Mouse (Mus musculus) left cerebral cortex, postnatal 4 days (tissue): ENCODE measurements around the gene Pdcd1lg2. TPM values are rescaled to one million over a fixed set of nuclear protein-coding genes. Genes with fewer than 3 reads are reported as not detected.

Experiments used
- DNase-seq: peaks from one replicate; pipeline ENCODE4 v3.0.0-alpha.2; 2022
- intact Hi-C: fragments of 180-260 bp; cut with DNase I; formaldehyde crosslinking; loops from one replicate; pipeline ENCODE4 v1.15.1; 2025
- total RNA-seq, 2 experiments: library from RNA; stranded (reverse); gene quantifications; 2 replicates each; pipeline ENCODE4 v1.2.3; 2021

Pdcd1lg2 gene
- total RNA-seq, 2 experiments from 2014 or later = 0.28 TPM; not detected in 1

GRCm38 (mm10) chr19:29463645-29464395 lies 53.1 kb downstream of the Pdcd1lg2 start:
- DNase-seq = no peak
- intact Hi-C loops = no loop called here

- DNase-seq = no peak
- intact Hi-C loops = no loop called here
Observed at GRCm38 (mm10) chr19:29466819-29467218, 56.1 kb downstream of the Pdcd1lg2 start.

GRCm38 (mm10) chr19:29468941-29469685 lies 58.4 kb downstream of the Pdcd1lg2 start:
- DNase-seq = peak; percentile 17
- intact Hi-C loops = no loop called here

GRCm38 (mm10) chr19:29469686-29470254 lies 59.1 kb downstream of the Pdcd1lg2 start:
- no peak for DNase-seq

GRCm38 (mm10) chr19:29470652-29471051 lies 59.9 kb downstream of the Pdcd1lg2 start:
- intact Hi-C loops = no loop called here
- no peak for DNase-seq

More at GRCm38 (mm10) chr19:29469686-29470254, 59.1 kb downstream of the Pdcd1lg2 start:
- intact Hi-C loops = no loop called here

DNA sequence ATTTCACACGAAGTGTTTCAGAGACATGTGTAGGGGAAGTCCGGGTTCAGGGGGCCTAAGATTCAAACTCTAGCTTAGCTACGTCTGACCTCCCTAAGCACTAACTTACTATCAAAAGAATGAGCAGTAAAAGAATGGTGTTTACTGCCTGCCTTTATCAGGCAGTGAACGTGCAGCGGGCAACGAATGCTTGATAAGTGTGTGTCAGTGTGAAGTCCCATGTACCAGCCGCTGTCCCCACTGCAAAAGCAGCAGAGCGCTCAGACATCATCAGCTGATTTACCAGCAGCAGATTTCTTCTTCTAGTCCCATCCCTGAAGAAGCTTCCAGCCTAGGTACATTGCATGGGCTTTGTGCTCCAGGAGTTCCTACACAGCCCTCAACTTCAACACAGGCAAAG lies 61.7 kb downstream of the Pdcd1lg2 start:
- DNase-seq = no peak
- intact Hi-C loops = no loop called here

- no peak for DNase-seq
- intact Hi-C loops = no loop called here
Observed at GRCm38 (mm10) chr19:29472946-29473345, 62.2 kb downstream of the Pdcd1lg2 start.

DNA sequence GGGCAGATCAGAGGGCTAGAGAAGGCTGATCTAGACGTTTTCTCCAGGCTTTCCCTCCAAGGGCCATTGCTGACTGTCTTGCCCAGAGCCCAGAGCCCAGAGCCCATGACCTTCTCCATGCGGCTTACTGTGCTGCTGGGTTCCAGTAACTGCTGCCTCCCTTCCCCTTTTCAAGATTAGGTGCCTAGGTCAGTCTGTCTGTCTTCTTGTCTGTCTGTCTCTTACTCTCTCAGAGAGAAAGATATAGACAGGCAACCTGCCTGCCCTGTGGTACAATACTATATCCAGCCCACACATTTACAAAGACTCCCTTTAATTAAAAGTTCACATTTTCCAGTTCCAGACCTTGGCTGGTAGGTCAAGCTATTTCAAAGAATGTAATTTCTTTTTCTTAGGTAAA lies 64.1 kb downstream of the Pdcd1lg2 start:
- no peak for DNase-seq
- intact Hi-C loops = no loop called here

- DNase-seq = no peak
- intact Hi-C loops = no loop called here
Observed at GRCm38 (mm10) chr19:29475210-29475620, 64.5 kb downstream of the Pdcd1lg2 start.

GRCm38 (mm10) chr19:29478598-29478997 lies 67.9 kb downstream of the Pdcd1lg2 start:
- intact Hi-C loops = no loop called here

DNA sequence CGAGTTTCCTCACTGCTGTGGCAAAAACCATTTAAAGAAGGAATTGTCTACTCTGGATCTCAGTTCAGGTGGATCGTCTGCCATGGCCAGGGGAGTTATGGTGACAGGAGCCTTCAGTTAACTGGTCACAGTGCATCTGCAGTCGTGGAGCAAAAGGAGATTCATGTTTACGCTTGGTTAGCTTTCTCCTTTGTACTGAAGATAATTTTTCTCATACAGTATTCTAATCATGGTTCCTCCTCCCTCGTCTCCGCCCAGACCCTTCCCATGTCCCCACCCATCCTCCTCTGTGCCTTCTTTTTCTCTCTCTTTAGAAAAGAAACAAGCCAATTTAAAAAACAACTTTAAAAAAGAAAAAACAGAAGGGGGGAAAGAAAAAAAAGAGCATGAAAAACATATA lies 70.9 kb downstream of the Pdcd1lg2 start:
- no peak for DNase-seq
- intact Hi-C loops = no loop called here

More at GRCm38 (mm10) chr19:29478598-29478997, 67.9 kb downstream of the Pdcd1lg2 start:
- no peak for DNase-seq

DNA sequence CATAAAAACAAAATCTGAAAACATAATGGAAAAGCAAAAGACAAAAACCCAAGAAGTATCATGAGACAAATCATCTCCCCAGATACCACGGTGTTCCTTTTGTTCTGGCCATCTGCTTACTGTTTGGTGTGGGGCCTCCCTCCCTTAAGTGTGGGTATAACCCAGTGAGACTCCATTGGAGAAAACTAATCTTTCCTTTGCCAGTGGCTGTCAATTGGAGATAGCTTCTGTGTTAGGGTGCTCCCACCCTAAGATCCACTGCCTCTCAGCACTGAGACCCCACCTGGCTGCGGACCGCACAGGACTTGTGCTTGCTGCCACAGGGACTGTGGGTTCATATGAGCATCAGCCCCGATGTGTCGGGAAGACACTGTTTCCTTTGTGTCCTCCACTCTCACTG lies 71.4 kb downstream of the Pdcd1lg2 start:
- no peak for DNase-seq

GRCm38 (mm10) chr19:29482637-29483036 lies 71.9 kb downstream of the Pdcd1lg2 start:
- intact Hi-C loops = no loop called here
- no peak for DNase-seq

More for the DNA sequence above, 71.4 kb downstream of the Pdcd1lg2 start:
- intact Hi-C loops = no loop called here

DNA sequence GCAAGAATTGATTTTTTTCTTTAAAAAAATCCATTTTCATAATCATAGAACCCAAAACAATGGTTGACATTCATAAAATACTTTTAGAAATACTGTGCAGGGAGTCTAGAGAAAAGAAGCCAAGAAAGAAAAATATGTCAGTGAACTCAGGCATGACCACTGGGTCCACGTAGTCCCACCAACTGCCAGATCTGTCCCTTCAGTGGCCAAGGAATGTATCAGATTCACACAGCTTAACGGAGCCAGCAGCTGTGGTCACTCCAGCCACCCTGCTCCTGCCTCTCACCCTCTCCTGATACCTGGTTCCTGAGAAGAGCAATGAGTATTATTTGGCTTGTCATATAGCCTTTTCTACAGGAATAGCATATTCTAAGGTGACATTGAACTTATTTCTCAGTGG lies 72.7 kb downstream of the Pdcd1lg2 start:
- intact Hi-C loops = no loop called here
- no peak for DNase-seq

DNA sequence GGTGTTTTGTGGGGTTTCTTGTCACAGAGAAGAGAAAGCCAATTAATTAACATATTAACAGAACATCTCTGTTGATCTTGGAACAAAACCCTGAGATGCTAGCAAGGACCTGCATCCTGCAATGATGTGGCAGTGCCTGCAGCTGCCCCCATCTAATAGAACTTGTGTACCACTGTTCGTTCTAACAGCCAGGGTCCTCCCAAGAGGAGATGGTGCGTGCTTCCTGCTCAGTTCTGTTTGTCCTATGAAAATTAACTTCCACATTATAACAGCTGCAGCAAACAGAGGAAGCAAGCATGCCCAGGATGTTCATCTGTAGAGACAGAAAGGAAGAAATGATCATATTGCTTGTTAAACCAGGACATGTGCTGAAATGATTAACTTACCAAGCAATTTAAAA lies 73.8 kb downstream of the Pdcd1lg2 start:
- DNase-seq = no peak
- intact Hi-C loops = no loop called here

GRCm38 (mm10) chr19:29485257-29485948 lies 74.7 kb downstream of the Pdcd1lg2 start:
- intact Hi-C loops = no loop called here
- no peak for DNase-seq

DNA sequence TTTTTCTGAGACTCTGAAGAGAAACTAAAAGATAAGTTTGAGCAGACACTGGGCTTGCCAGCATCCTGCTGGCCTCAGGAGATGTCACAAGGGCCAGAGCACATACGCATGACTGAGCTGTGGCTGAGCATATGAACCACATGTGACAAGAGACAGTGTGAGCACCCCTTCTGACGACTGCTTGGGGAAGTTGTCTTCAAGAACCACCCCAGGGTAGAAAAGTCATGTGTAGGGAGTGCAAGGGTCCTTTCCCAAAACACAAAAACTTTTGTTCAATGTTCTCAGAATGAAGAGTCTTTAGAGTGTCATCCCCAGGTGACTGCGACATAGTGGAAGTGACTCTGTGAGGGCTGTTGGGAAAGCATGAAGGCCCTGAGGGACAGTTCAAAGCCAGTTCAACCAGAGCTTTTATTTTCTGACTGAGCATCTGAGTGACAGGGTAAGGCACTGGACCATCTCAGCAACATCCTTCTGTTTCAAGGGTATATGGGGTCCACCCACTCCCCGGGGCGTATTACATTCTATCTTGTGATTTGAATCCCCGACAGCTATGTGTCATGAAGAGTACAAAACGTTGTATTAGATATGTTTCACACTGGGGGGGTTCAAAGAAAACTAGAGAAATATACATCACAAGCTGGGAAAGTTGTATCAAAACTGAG lies 76.0 kb downstream of the Pdcd1lg2 start:
- intact Hi-C loops = no loop called here
- DNase-seq = no peak

DNA sequence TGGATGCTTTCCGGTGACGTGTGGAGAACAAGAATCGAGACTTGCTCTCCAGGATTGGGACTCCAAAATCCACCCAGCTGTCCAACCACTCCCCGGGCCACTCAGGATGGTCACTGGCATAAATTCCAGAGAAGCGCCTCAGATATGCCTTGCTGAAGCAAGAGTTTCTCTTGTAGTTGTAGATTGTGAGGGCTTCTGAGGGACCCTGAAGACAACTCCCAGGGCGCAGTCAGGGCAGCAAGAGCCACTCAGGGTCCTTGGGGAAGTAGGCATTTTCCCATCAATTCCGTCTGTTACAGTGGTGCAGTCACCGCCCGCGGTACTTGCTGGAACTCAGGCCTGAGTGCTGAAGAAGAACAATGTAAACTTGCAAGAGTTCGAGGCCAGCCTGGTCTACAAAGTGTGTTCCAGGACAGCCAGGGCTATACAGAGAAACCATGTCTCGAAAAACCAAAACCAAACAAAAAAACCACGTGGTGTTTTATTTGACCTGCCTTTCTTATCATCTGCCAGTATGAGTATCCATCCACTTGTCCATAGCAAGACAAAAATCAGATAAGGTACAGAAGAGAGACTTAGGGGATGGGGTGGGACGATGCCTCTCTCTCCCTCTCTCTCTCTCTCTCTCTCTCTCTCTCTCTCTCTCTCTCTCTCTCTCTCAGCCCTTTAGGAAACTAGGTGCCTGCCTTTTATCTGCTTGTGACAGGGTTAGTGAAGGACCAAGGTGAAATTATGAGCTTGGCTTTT lies 76.8 kb downstream of the Pdcd1lg2 start:
- DNase-seq = no peak
- intact Hi-C loops = no loop called here

- intact Hi-C loops = no loop called here
- no peak for DNase-seq
Observed at GRCm38 (mm10) chr19:29488073-29488390, 77.3 kb downstream of the Pdcd1lg2 start.

DNA sequence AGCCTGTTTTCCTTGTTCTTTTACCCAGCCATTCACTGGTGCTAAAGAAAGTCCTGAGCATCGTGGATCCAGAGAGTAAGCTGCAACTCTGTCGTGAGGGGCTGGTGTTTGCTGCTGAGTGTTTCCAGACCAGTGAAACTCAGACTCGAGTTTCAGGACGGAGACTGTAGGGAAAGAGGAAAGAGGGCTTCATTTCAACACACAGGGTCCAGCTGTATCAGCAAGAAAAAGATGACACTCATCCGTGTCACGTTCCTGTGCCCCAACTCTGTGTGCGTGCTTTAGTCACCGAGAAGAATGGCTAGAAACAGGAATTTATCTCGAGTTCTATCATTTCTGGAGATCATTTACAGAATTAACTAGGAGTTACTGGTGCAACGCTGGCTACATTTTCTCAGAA lies 77.7 kb downstream of the Pdcd1lg2 start:
- intact Hi-C loops = no loop called here
- DNase-seq = no peak
